8 mouse cellular contexts compared by ENCODE assay signal in the genomic region with DNA sequence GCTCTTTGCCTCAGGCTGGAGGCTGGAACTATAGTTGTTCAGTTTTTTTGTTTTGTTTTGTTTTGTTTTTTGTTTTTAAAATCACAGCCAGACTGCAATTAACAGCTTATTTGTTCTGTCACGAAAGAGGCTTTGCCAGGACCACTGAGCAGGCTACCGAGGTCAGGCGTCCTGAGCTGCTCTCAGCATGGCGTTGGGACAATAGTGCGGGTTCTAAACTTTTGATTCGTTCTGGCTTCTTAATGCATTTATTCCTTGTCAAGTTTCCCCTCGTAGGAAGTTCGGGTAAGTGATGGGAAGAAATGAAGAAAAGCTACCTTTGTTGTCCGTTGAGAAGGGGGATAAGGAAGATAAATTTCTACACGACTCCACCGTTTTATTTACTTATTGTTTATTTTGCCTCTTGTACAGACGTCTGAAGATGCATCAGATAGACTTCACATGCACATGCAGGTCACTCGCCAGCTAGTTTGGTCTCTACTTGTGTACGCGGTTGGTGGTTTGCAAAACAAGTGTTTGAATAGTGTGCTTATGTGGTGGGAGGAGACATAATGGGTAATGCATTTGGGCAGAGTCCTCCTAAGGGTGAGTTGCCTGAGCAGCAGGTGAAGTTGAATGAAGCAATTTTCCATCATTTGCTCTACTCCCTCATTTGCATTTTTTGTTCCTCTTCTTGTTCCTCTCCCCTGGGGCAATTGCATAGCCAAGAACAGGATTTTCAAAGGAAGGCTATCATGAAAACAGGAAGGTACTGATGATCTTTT. TPM values are rescaled to one million over a fixed set of nuclear protein-coding genes. Genes with fewer than 3 reads are reported as not detected.
A peak's percentile ranks its signal among the peaks of the same experiment; 100 is the strongest.
DNase-seq lines count a peak whose midpoint lies in the region; ATAC-seq and TF ChIP-seq lines count a peak whose summit lies in the region.

No protein-coding gene starts in this region.

- H3K9ac ChIP-seq in kidney, embryonic 14.5 days (ENCODE audit: low read depth, low read length) = no peak overlapping the region
- H3K9ac ChIP-seq in hindbrain, embryonic 12.5 days = peak overlapping the region; percentile 74; the same call in 1 of the 2 replicates
- H3K9ac ChIP-seq in midbrain, postnatal 0 days (replicated peaks; ENCODE audit: low read length, poor library complexity, severe bottlenecking) = peak overlapping the region; percentile 79

- no peak overlapping the region for H3K27ac ChIP-seq in kidney, embryonic 14.5 days (ENCODE audit: low read depth, low read length)
- H3K27ac ChIP-seq in hindbrain, embryonic 12.5 days = peak overlapping the region; percentile 90
- peak overlapping the region; percentile 88 for H3K27ac ChIP-seq in midbrain, postnatal 0 days (ENCODE audit: low read depth, low read length)

- H3K4me2 ChIP-seq in kidney, embryonic 14.5 days (replicated peaks; ENCODE audit: low read depth, low read length) = peak overlapping the region; percentile 87
- peak overlapping the region; percentile 64 for H3K4me2 ChIP-seq in hindbrain, embryonic 12.5 days (replicated peaks)
- peak overlapping the region; percentile 54 for H3K4me2 ChIP-seq in midbrain, postnatal 0 days (ENCODE audit: low read depth, low read length, poor library complexity, severe bottlenecking)

- WGBS in kidney, embryonic 14.5 days = 5% methylated on average over 15 of the region's 15 CpGs
- WGBS in hindbrain, embryonic 12.5 days = 2% methylated on average over 15 of the region's 15 CpGs
- 1% methylated on average over 15 of the region's 15 CpGs for WGBS in midbrain, postnatal 0 days

- DNase-seq in kidney, postnatal 4 days = no peak
- peak; percentile 7 to 39 for DNase-seq in cerebellum, postnatal 14 days
- peak; percentile 38 for DNase-seq in midbrain, postnatal 0 days (ENCODE audit: low spot score)
- DNase-seq in left cerebral cortex, adult 11 months (ENCODE audit: low spot score) = no peak

- no peak for TF ChIP-seq CTCF in midbrain, postnatal 0 days (IDR thresholded peaks at IDR 0.05)

- H3K4me1 ChIP-seq in kidney, embryonic 14.5 days (ENCODE audit: control insufficient read depth, insufficient read depth, low read length) = no peaks in the 10 kb centered on the region
- H3K4me1 ChIP-seq in hindbrain, embryonic 12.5 days = peaks cover 29% of the 10 kb centered on the region
- no peaks in the 10 kb centered on the region for H3K4me1 ChIP-seq in midbrain, postnatal 0 days (ENCODE audit: insufficient read depth, low read length)

- H3K4me3 ChIP-seq in kidney, embryonic 14.5 days (ENCODE audit: low read length) = peak overlapping the region; percentile 49
- peak overlapping the region; percentile 61 for H3K4me3 ChIP-seq in hindbrain, embryonic 12.5 days
- H3K4me3 ChIP-seq in midbrain, postnatal 0 days (ENCODE audit: low read depth, low read length) = peak overlapping the region; percentile 67

- no peaks in the 10 kb centered on the region for H3K36me3 ChIP-seq in kidney, embryonic 14.5 days (ENCODE audit: control insufficient read depth, insufficient read depth, low read length)
- no peaks in the 10 kb centered on the region for H3K36me3 ChIP-seq in hindbrain, embryonic 12.5 days
- H3K36me3 ChIP-seq in midbrain, postnatal 0 days (ENCODE audit: insufficient read depth, low read length) = no peaks in the 10 kb centered on the region

- ATAC-seq in kidney, embryonic 14.5 days (ENCODE audit: low FRiP score, low TSS enrichment) = peak; percentile 8; the same call in 1 of the 2 replicates
- ATAC-seq in hindbrain, embryonic 12.5 days (ENCODE audit: low FRiP score) = peak; percentile 29
- no peak for ATAC-seq in midbrain, postnatal 0 days (ENCODE audit: low FRiP score)
- no peak for ATAC-seq in inflammation-experienced regulatory T-cells, adult 6 months
- ATAC-seq in CD4-positive, CD25-positive, alpha-beta regulatory T cell, adult 4 months = no peak

- no peaks in the 10 kb centered on the region for H3K9me3 ChIP-seq in kidney, embryonic 14.5 days (ENCODE audit: control insufficient read depth, low read length)
- H3K9me3 ChIP-seq in hindbrain, embryonic 12.5 days (replicated peaks) = no peaks in the 10 kb centered on the region
- H3K9me3 ChIP-seq in midbrain, postnatal 0 days (ENCODE audit: low read length) = no peaks in the 10 kb centered on the region

- H3K27me3 ChIP-seq in kidney, embryonic 14.5 days (ENCODE audit: control insufficient read depth, insufficient read depth, low read length) = peaks cover 42% of the 10 kb centered on the region
- no peaks in the 10 kb centered on the region for H3K27me3 ChIP-seq in hindbrain, embryonic 12.5 days
- no peaks in the 10 kb centered on the region for H3K27me3 ChIP-seq in midbrain, postnatal 0 days (ENCODE audit: insufficient read depth, low read length)

RNA-seq across cellular contexts. Expression of a gene that starts 1.4 kb away (rescaled TPM):
- polyA plus RNA-seq in kidney, embryonic 14.5 days (2014; fragmentation: Nextera tagmentation; extraction: Ambion mirVana) = 0.56 and 0.62 TPM in 2 replicates
- polyA plus RNA-seq in hindbrain, embryonic 12.5 days (2016; fragmentation: Nextera tagmentation; extraction: Ambion mirVana) = 22.4 and 24.1 TPM in 2 replicates
- 90.7 and 110 TPM in 2 replicates for total RNA-seq in midbrain, postnatal 0 days (2014; rRNA removed)
- polyA plus RNA-seq in midbrain, postnatal 0 days (2015; fragmentation: Nextera tagmentation; extraction: Ambion mirVana) = 54.6 and 55.8 TPM in 2 replicates
- polyA plus RNA-seq in inflammation-experienced regulatory T-cells, adult 6 months (2017; shearing (Covaris generic)) = under 1 TPM; 0.12 to 0.23 (median 0.15) TPM
- under 1 TPM in 1 of 2 experiments, not detected in 1; 0.34 TPM for polyA plus RNA-seq in CD4-positive, CD25-positive, alpha-beta regulatory T cell, adult 4 months (2017; shearing (Covaris generic))

Comparison
In these comparisons a context has a peak if more than half of its experiments do, and no peak if none do; other contexts are left out.
1. ATAC-seq: peak in kidney, embryonic 14.5 days (single experiment) and hindbrain, embryonic 12.5 days (single experiment); none in midbrain, postnatal 0 days (single experiment), inflammation-experienced regulatory T-cells, adult 6 months (single experiment) and CD4-positive, CD25-positive, alpha-beta regulatory T cell, adult 4 months (single experiment).
2. DNase-seq: peak in cerebellum, postnatal 14 days (2 of 2) and midbrain, postnatal 0 days (single experiment); none in kidney, postnatal 4 days (0 of 2) and left cerebral cortex, adult 11 months (single experiment).
3. RNA of a gene that starts 1.4 kb away (polyA plus RNA-seq): 54.6 to 55.8 TPM in midbrain, postnatal 0 days and 22.4 to 24.1 TPM in hindbrain, embryonic 12.5 days; 0.56 to 0.62 TPM in kidney, embryonic 14.5 days, 0.34 TPM in CD4-positive, CD25-positive, alpha-beta regulatory T cell, adult 4 months and 0.12 to 0.23 TPM in inflammation-experienced regulatory T-cells, adult 6 months; every median in the first group is over 10 times any median in the second.
4. Peak in every context shown above with its lines, with median percentiles within 50 percentile points of each other: H3K4me2 ChIP-seq and H3K4me3 ChIP-seq.